In genomic region chr13:15082255-15082932, GRCm38 (mm10) we compare ENCODE assay signal across 17 mouse cellular contexts.
"Had no signal": no experiment of that assay in that cellular context is flagged by ENCODE, and none has a peak within 500 bp of the region (broad histone marks: within the 10 kb centered on the region; RNA-seq: fewer than 3 reads in every experiment).

No protein-coding gene starts in this region.

- H3K36me3 ChIP-seq: intestine, embryonic 15.5 days; limb, embryonic 12.5 days; limb, embryonic 15.5 days; midbrain, embryonic 10.5 days; midbrain, embryonic 13.5 days had no signal

- ATAC-seq: intestine, embryonic 15.5 days; liver, postnatal 0 days; midbrain, embryonic 13.5 days; midbrain, embryonic 16.5 days had no signal

- H3K27ac ChIP-seq: intestine, embryonic 15.5 days; limb, embryonic 12.5 days; limb, embryonic 15.5 days; liver, embryonic 14.5 days; midbrain, embryonic 10.5 days; midbrain, embryonic 13.5 days; stomach, postnatal 0 days had no signal

- H3K4me3 ChIP-seq: intestine, embryonic 15.5 days; limb, embryonic 12.5 days; limb, embryonic 15.5 days; megakaryocyte, embryonic 14.5 days; midbrain, embryonic 10.5 days; midbrain, embryonic 13.5 days had no signal

- DNase-seq: kidney, adult 11 months; kidney, adult 9 months; kidney, postnatal 14 days; kidney, postnatal 4 days; left cerebral cortex, postnatal 4 days; liver, postnatal 0 days; thymus, postnatal 25 days had no signal

- H3K4me2 ChIP-seq: intestine, embryonic 15.5 days; limb, embryonic 12.5 days; limb, embryonic 15.5 days; liver, embryonic 11.5 days; midbrain, embryonic 13.5 days had no signal

- H3K9ac ChIP-seq: intestine, embryonic 15.5 days; limb, embryonic 12.5 days; limb, embryonic 15.5 days; liver, embryonic 14.5 days; liver, postnatal 0 days; midbrain, embryonic 13.5 days had no signal

- H3K4me1 ChIP-seq: intestine, embryonic 15.5 days; megakaryocyte, embryonic 14.5 days; midbrain, embryonic 10.5 days; midbrain, embryonic 13.5 days had no signal

- H3K27me3 ChIP-seq: intestine, embryonic 15.5 days; limb, embryonic 12.5 days; limb, embryonic 15.5 days; megakaryocyte, embryonic 14.5 days; midbrain, embryonic 13.5 days had no signal

- H3K9me3 ChIP-seq: intestine, embryonic 15.5 days; limb, embryonic 12.5 days; limb, embryonic 15.5 days; megakaryocyte, embryonic 14.5 days; midbrain, embryonic 10.5 days; midbrain, embryonic 13.5 days had no signal
